Mouse (Mus musculus): ENCODE data around the gene Scnn1b. TPM values are rescaled to one million over a fixed set of nuclear protein-coding genes. Genes with fewer than 3 reads are reported as not detected.
A peak's percentile ranks its signal among the peaks of the same experiment; 100 is the strongest.

Scnn1b gene
- polyA plus RNA-seq, 1 experiment from 2014 or later: 0.74 TPM

DNA sequence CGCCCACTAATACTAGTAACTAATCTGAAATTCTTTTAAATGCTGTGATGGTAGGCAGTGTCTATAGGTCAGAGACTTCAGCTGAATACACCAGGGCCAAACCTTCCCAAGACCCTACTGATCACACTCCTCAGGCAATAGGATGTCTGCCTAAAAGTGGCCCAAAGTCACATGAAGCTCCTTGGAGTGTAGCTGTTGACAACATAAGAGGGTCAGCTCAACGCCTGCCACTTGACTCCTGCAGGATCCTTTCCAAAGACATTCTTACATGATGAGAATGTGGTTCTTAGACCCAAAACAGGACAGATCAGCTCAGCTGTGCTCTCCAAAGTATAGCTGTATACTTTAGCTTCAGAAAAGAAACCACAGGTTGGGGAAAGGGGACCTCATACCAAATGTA lies 77.5 kb downstream of the Scnn1b start:
- Histone ChIP-seq H3K27me3 (replicated peaks; ENCODE audit: control insufficient read depth, insufficient read depth, low read length) (no peaks in the 10 kb centered on the region), H3K27ac (replicated peaks; ENCODE audit: low read depth, low read length) (no peak overlapping the region), H3K9me3 (ENCODE audit: control insufficient read depth, low read length) (no peaks in the 10 kb centered on the region), H3K36me3 (ENCODE audit: control insufficient read depth, insufficient read depth, low read length) (peaks cover 20% of the 10 kb centered on the region), H3K9ac (ENCODE audit: low read depth, low read length) (no peak overlapping the region), H3K4me2 (ENCODE audit: low read depth, low read length) (no peak overlapping the region), H3K4me3 (ENCODE audit: low read depth, low read length) (no peak overlapping the region), H3K4me1 (ENCODE audit: control insufficient read depth, insufficient read depth, low read length) (peaks cover 5% of the 10 kb centered on the region; the same call in 1 of the 2 replicates)
- DNase-seq (ENCODE audit: low spot score): no peak
- ATAC-seq (ENCODE audit: low read depth): no peak
- 92% methylated on average over 2 of the region's 2 CpGs for WGBS

DNA sequence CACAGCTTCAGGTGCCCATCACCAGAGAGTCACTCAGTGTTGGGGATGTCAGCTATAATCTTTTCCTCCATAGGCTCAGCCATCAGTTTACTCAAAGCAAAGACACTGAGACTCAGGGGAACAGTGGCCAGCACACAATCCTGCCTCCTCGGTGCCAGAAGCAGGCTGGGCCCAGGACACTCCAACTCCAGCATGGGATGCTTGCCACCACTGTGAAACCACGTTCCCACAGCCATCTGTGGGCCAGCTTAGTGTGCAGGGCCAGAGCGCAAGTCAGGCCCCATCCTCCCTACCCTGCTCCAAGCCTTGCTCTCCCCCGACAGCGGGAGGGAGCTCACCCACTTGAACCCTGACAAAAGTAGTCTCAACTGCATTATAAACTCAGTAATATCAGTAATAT lies 81.4 kb downstream of the Scnn1b start:
- WGBS: 78% methylated on average over 5 of the region's 5 CpGs
- H3K27ac ChIP-seq (replicated peaks; ENCODE audit: low read depth, low read length): no peak overlapping the region
- DNase-seq (ENCODE audit: low spot score) (no peak), ATAC-seq (ENCODE audit: low read depth) (no peak)
- no peaks in the 10 kb centered on the region for H3K9me3 ChIP-seq (ENCODE audit: control insufficient read depth, low read length)
- H3K27me3 ChIP-seq (replicated peaks; ENCODE audit: control insufficient read depth, insufficient read depth, low read length): no peaks in the 10 kb centered on the region
- H3K4me2 ChIP-seq (ENCODE audit: low read depth, low read length): no peak overlapping the region
- no peak overlapping the region for H3K9ac ChIP-seq (ENCODE audit: low read depth, low read length)
- H3K4me3 ChIP-seq (ENCODE audit: low read depth, low read length): no peak overlapping the region
- no peaks in the 10 kb centered on the region for H3K4me1 ChIP-seq (ENCODE audit: control insufficient read depth, insufficient read depth, low read length)
- H3K36me3 ChIP-seq (ENCODE audit: control insufficient read depth, insufficient read depth, low read length): peaks cover 39% of the 10 kb centered on the region

GRCm38 (mm10) chr7:121947513-121947912 lies 82.7 kb downstream of the Scnn1b start:
- Histone ChIP-seq H3K27ac (replicated peaks; ENCODE audit: low read depth, low read length) (no peak overlapping the region), H3K9ac (ENCODE audit: low read depth, low read length) (no peak overlapping the region), H3K4me1 (ENCODE audit: control insufficient read depth, insufficient read depth, low read length) (no peaks in the 10 kb centered on the region), H3K36me3 (ENCODE audit: control insufficient read depth, insufficient read depth, low read length) (peaks cover 31% of the 10 kb centered on the region), H3K9me3 (ENCODE audit: control insufficient read depth, low read length) (no peaks in the 10 kb centered on the region), H3K4me2 (ENCODE audit: low read depth, low read length) (no peak overlapping the region), H3K27me3 (replicated peaks; ENCODE audit: control insufficient read depth, insufficient read depth, low read length) (no peaks in the 10 kb centered on the region), H3K4me3 (ENCODE audit: low read depth, low read length) (no peak overlapping the region)
- 59% methylated on average over 4 of the region's 4 CpGs for WGBS
- ATAC-seq (ENCODE audit: low read depth) (no peak), DNase-seq (ENCODE audit: low spot score) (no peak)

DNA sequence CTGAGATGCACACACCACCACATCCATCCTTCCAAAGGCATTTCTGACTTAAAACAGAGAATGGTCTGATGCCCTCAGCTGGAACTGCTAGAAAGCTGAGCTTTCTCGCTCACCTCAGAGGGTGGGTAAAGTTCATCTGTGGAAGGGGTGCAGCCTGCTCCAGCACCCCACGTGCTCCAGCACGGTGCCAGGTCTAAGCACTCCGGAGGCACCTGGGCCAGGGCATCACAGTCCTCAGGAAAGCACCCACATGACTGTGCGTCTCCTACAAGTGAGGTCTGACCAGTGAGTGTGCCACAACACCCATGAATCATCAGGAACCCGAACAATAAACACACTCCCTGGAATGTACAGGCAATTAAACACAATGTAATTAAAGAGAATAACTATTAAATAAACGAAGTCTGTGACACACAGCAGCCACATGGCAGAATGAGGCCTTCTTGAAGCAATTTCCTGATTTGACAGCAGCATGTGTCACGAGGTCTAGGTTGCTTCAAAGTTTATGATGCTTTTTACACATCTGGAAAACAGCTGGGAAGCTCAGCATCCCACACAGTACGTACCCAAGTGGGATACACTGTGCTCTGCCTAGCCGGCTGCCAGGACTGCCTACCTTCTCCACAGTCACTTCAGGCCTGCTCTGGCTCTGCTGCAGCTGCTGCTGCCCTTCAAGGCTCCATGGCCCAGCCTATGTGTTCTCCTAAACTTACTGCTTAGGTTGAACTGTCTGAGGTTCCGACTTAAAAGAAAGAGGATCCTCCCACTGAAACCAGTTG lies 90.2 kb downstream of the Scnn1b start:
- H3K4me1 ChIP-seq (ENCODE audit: control insufficient read depth, insufficient read depth, low read length): no peaks in the 10 kb centered on the region
- H3K36me3 ChIP-seq (ENCODE audit: control insufficient read depth, insufficient read depth, low read length): peaks cover 31% of the 10 kb centered on the region
- H3K9ac ChIP-seq (ENCODE audit: low read depth, low read length): no peak overlapping the region
- no peak overlapping the region for H3K4me2 ChIP-seq (ENCODE audit: low read depth, low read length)
- H3K27me3 ChIP-seq (replicated peaks; ENCODE audit: control insufficient read depth, insufficient read depth, low read length): no peaks in the 10 kb centered on the region
- H3K27ac ChIP-seq (replicated peaks; ENCODE audit: low read depth, low read length): peak overlapping the region; percentile 48; the same call in 1 of the 2 replicates
- H3K9me3 ChIP-seq (ENCODE audit: control insufficient read depth, low read length): no peaks in the 10 kb centered on the region
- H3K4me3 ChIP-seq (ENCODE audit: low read depth, low read length): no peak overlapping the region
- ATAC-seq (ENCODE audit: low read depth) (peak; percentile 68; the same call in 1 of the 2 replicates), DNase-seq (ENCODE audit: low spot score) (peak; percentile 48)
- WGBS: 70% methylated on average over 11 of the region's 11 CpGs

DNA sequence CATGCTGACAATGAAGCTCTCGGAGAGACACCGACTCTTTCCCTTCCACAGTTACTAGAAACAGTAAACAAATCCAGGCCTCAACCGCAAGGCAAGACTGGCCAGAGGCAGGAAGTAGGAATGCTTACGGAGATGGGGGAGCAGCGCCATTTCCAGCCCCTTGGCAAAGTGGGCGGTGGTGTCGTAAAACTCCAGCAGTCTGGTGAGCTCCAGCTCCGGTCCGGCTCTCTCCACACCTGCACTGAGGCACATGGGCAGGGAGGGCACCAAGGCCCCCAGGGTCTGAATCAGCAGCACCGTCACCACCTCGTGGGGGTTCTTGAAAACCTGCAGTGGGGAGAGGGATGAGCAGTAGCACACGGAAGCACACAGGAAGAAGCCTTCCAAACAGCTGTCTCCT lies 91.0 kb downstream of the Scnn1b start:
- 67% methylated on average over 12 of the region's 12 CpGs for WGBS
- Histone ChIP-seq H3K4me2 (ENCODE audit: low read depth, low read length) (no peak overlapping the region), H3K9ac (ENCODE audit: low read depth, low read length) (no peak overlapping the region), H3K4me3 (ENCODE audit: low read depth, low read length) (no peak overlapping the region), H3K36me3 (ENCODE audit: control insufficient read depth, insufficient read depth, low read length) (peaks cover 31% of the 10 kb centered on the region), H3K9me3 (ENCODE audit: control insufficient read depth, low read length) (no peaks in the 10 kb centered on the region), H3K27ac (replicated peaks; ENCODE audit: low read depth, low read length) (peak overlapping the region; percentile 48; the same call in 1 of the 2 replicates), H3K4me1 (ENCODE audit: control insufficient read depth, insufficient read depth, low read length) (no peaks in the 10 kb centered on the region), H3K27me3 (replicated peaks; ENCODE audit: control insufficient read depth, insufficient read depth, low read length) (no peaks in the 10 kb centered on the region)
- no peak for ATAC-seq (ENCODE audit: low read depth)
- DNase-seq (ENCODE audit: low spot score): no peak

DNA sequence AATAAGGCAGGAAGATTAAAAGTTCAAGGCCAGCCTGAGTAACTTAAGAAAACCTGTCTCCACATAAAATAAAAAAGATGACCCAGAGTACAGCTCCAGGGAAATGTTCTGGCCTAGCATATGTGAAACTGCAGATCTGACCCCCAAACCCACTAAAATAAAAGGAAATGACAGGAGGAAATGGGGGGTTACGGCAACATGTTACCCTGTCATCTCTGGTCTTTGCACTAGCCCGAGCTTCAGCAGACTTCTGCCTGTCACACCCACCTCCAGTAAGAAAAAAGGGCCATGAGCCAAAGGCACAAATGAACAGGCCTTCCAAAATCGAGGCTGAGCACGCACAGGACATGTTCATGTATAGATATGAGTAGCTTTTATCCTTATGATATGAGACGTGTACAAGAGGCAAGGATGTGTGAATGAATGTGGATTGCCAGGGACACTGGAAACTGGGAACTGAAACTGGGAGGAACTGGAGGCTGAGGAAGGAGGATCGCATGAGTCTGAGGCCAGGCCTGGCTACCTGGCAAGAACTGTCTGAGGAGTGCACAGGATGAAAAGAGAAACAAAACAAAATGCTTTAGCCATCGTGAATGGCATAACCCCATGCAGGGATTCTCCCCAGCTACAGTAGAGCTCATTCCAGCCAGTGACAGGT lies 97.2 kb downstream of the Scnn1b start:
- no peaks in the 10 kb centered on the region for H3K9me3 ChIP-seq (ENCODE audit: control insufficient read depth, low read length)
- WGBS: 83% methylated on average over 7 of the region's 7 CpGs
- H3K4me2 ChIP-seq (ENCODE audit: low read depth, low read length): no peak overlapping the region
- no peak overlapping the region for H3K4me3 ChIP-seq (ENCODE audit: low read depth, low read length)
- DNase-seq (ENCODE audit: low spot score) (no peak), ATAC-seq (ENCODE audit: low read depth) (no peak)
- no peaks in the 10 kb centered on the region for H3K27me3 ChIP-seq (replicated peaks; ENCODE audit: control insufficient read depth, insufficient read depth, low read length)
- H3K9ac ChIP-seq (ENCODE audit: low read depth, low read length): no peak overlapping the region
- no peaks in the 10 kb centered on the region for H3K4me1 ChIP-seq (ENCODE audit: control insufficient read depth, insufficient read depth, low read length)
- no peak overlapping the region for H3K27ac ChIP-seq (replicated peaks; ENCODE audit: low read depth, low read length)
- H3K36me3 ChIP-seq (ENCODE audit: control insufficient read depth, insufficient read depth, low read length): peaks cover 33% of the 10 kb centered on the region

DNA sequence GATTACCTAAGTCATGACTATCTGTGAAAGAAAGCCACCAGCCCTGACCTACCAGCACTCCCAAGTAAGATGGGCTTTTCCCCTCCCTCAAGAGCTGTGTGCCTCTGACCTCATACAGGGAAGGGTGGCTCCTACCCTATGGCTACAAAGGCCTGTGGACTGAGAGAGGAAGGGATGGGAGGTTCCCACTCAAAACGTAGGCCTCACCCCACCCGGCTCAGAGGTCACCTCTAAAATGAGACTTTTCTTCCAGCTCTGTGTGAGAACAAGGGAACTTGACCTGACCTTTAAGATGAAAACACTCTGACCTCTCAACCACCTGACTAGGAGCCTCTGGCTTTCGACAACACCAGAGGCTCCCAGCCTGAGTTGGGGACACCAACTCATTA lies 97.7 kb downstream of the Scnn1b start:
- Histone ChIP-seq H3K9ac (ENCODE audit: low read depth, low read length) (no peak overlapping the region), H3K4me3 (ENCODE audit: low read depth, low read length) (no peak overlapping the region), H3K27me3 (replicated peaks; ENCODE audit: control insufficient read depth, insufficient read depth, low read length) (no peaks in the 10 kb centered on the region), H3K9me3 (ENCODE audit: control insufficient read depth, low read length) (no peaks in the 10 kb centered on the region), H3K36me3 (ENCODE audit: control insufficient read depth, insufficient read depth, low read length) (peaks cover 32% of the 10 kb centered on the region), H3K27ac (replicated peaks; ENCODE audit: low read depth, low read length) (no peak overlapping the region), H3K4me2 (ENCODE audit: low read depth, low read length) (no peak overlapping the region), H3K4me1 (ENCODE audit: control insufficient read depth, insufficient read depth, low read length) (no peaks in the 10 kb centered on the region)
- no peak for ATAC-seq (ENCODE audit: low read depth)
- no peak for DNase-seq (ENCODE audit: low spot score)
- WGBS: 73% methylated on average over 3 of the region's 3 CpGs

GRCm38 (mm10) chr7:121963883-121964398 lies 99.1 kb downstream of the Scnn1b start:
- Histone ChIP-seq H3K9ac (ENCODE audit: low read depth, low read length) (no peak overlapping the region), H3K4me3 (ENCODE audit: low read depth, low read length) (no peak overlapping the region), H3K27me3 (replicated peaks; ENCODE audit: control insufficient read depth, insufficient read depth, low read length) (no peaks in the 10 kb centered on the region), H3K4me2 (ENCODE audit: low read depth, low read length) (no peak overlapping the region), H3K27ac (replicated peaks; ENCODE audit: low read depth, low read length) (no peak overlapping the region), H3K9me3 (ENCODE audit: control insufficient read depth, low read length) (no peaks in the 10 kb centered on the region), H3K36me3 (ENCODE audit: control insufficient read depth, insufficient read depth, low read length) (peaks cover 39% of the 10 kb centered on the region), H3K4me1 (ENCODE audit: control insufficient read depth, insufficient read depth, low read length) (no peaks in the 10 kb centered on the region)
- 60% methylated on average over 6 of the region's 6 CpGs for WGBS
- DNase-seq (ENCODE audit: low spot score): peak; percentile 68
- no peak for ATAC-seq (ENCODE audit: low read depth)

Data from embryonic facial prominence, embryonic 14.5 days (tissue).